Mouse (Mus musculus) embryonic facial prominence, embryonic 14.5 days (tissue): ENCODE measurements at regions not wholly inside any gene's neighbourhood (a gene's known extent, or its start where the extent isn't known, plus 50 kb on each side); places are given as distances from the start of the nearest gene placed in this dataset.

ENCODE experiments used
- ATAC-seq: fragments of 200-750 bp; cut with Nextera tagmentation; 2 replicates; pipeline ENCODE4 v1.8.0; 2017; ENCODE audit warnings: low read depth, moderate number of reproducible peaks, moderate TSS enrichment
- DNase-seq: peaks from one replicate; pipeline ENCODE4 v3.0.0-alpha.2; 2015; ENCODE audit warnings: low spot score
- H3K27ac ChIP-seq: fragments of 300-500 bp; sonication (generic); replicated peaks from 2 replicates; pipeline ENCODE4 v1.5.1; 2014; ENCODE audit warnings: low read depth, mild to moderate bottlenecking, low read length, moderate library complexity
- H3K27me3 ChIP-seq: fragments of 300-500 bp; sonication (generic); replicated peaks from 2 replicates; pipeline ENCODE4 v1.6.1; 2014; ENCODE audit warnings: low read length; ENCODE audit not compliant: control insufficient read depth, insufficient read depth
- H3K36me3 ChIP-seq: fragments of 300-500 bp; sonication (generic); 2 replicates; pipeline ENCODE4 v1.6.1; 2014; ENCODE audit warnings: low read length, mixed read lengths; ENCODE audit not compliant: control insufficient read depth, insufficient read depth
- H3K4me1 ChIP-seq: fragments of 300-500 bp; sonication (generic); 2 replicates; pipeline ENCODE4 v1.6.1; 2014; ENCODE audit warnings: antibody characterized with exemption, low read length; ENCODE audit not compliant: control insufficient read depth, insufficient read depth
- H3K4me2 ChIP-seq: fragments of 300-500 bp; sonication (generic); 2 replicates; pipeline ENCODE4 v1.6.1; 2014; ENCODE audit warnings: low read depth, mild to moderate bottlenecking, low read length, moderate library complexity, mixed read lengths
- H3K4me3 ChIP-seq: fragments of 300-500 bp; sonication (generic); 2 replicates; pipeline ENCODE4 v1.5.1; 2014; ENCODE audit warnings: low read depth, mild to moderate bottlenecking, low read length
- H3K9ac ChIP-seq: fragments of 300-500 bp; sonication (generic); 2 replicates; pipeline ENCODE4 v1.6.1; 2014; ENCODE audit warnings: low read depth, mild to moderate bottlenecking, low read length, moderate library complexity, mixed read lengths
- H3K9me3 ChIP-seq: fragments of 300-500 bp; sonication (generic); 2 replicates; pipeline ENCODE4 v1.6.1; 2016; ENCODE audit warnings: low read length; ENCODE audit not compliant: control insufficient read depth
- WGBS: fragments of 180-500 bp; shearing (Covaris S2); extraction: QIAGEN DNeasy Blood & Tissue Kit; methylation state at CpG from one replicate; pipeline ENCODE4 v1.1.7; 2014; 5-methylcytosine and 5-hydroxymethylcytosine counted together

DNA sequence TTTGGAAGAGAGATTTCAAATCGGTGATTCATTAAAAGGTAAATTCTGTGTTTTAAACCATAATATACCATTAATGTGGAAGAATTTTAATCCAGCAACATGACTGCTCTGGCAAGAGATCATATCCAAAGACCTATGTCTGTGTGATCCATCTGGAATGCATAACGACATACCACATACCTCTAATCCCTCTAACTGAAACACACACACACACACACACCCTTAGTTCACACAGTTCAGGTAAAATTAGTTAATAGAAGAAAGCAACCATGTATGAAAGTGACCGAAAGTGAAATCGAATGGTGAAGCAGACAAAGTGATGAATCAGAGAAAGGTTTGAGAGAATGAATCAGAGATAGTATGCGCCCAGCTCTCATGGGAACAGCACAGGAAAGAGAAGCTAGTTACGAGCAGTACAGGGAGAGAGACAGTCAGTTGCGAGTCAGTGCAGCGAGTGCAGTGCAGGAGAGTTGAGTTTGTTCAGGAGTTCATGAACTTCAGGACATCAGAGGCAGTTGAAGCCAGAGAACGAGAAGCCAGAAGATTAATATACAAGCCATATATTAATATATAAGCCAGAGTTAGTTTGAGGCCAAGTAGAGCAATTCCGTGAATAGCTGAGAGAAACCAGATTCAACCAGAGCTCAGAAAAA lies 213.0 kb upstream of the Celf2 start:
- no peaks in the 10 kb centered on the region for H3K4me1 ChIP-seq
- DNase-seq (no peak), ATAC-seq (no peak)
- WGBS: 79% methylated on average over 10 of the region's 10 CpGs
- H3K9ac ChIP-seq: no peak overlapping the region
- H3K9me3 ChIP-seq: no peaks in the 10 kb centered on the region
- no peak overlapping the region for H3K27ac ChIP-seq
- H3K27me3 ChIP-seq: no peaks in the 10 kb centered on the region
- no peaks in the 10 kb centered on the region for H3K36me3 ChIP-seq
- H3K4me2 ChIP-seq: no peak overlapping the region
- no peak overlapping the region for H3K4me3 ChIP-seq

DNA sequence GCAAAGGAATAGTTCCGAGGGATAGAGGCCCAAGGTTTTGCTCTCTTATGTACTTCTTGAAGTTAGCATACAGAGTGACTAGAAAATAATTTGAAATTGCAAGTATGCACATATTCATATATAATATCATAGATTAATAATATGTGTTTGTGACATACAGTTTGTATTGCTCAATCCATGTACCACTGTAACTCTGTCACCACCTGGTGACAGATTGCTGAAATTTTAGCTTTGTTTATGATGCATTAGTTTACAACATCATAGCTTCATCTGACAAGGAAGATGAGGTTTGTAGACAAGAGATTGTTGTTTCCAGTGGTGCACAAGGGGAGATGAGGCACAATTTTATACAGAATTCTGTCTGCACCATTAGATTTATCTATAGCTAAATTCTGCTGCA lies 201.7 kb upstream of the Celf2 start:
- H3K4me1 ChIP-seq: no peaks in the 10 kb centered on the region
- WGBS: 76% methylated on average over 1 of the region's 1 CpGs
- no peak for ATAC-seq
- H3K36me3 ChIP-seq: no peaks in the 10 kb centered on the region
- no peak overlapping the region for H3K4me3 ChIP-seq
- no peaks in the 10 kb centered on the region for H3K27me3 ChIP-seq
- H3K4me2 ChIP-seq: no peak overlapping the region
- no peaks in the 10 kb centered on the region for H3K9me3 ChIP-seq
- no peak overlapping the region for H3K27ac ChIP-seq
- H3K9ac ChIP-seq: no peak overlapping the region
- no peak for DNase-seq

DNA sequence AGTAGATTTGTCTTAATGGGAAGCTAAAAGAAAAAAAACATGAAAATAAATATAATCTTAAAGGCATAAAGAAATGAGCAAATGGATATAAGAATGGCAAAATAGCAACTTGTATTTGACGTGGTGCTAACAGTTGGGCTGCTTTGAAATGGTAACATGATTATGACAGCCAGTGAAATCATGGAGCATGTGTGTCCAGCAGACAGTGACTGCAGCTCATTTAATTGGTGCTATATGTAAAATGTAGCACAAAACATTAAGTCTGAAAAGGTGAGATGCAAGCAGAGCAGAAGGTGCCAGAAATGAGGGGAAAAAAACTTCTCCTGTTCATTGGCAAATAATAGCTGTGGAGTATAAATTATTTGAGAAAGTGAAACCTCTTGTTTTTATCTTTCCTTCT lies 201.1 kb upstream of the Celf2 start:
- Histone ChIP-seq H3K4me1 (no peaks in the 10 kb centered on the region), H3K27ac (no peak overlapping the region), H3K27me3 (no peaks in the 10 kb centered on the region), H3K4me2 (no peak overlapping the region), H3K9ac (no peak overlapping the region), H3K9me3 (no peaks in the 10 kb centered on the region), H3K36me3 (no peaks in the 10 kb centered on the region), H3K4me3 (no peak overlapping the region)
- DNase-seq: no peak
- ATAC-seq: no peak
- 55% methylated on average over 1 of the region's 1 CpGs for WGBS

GRCm38 (mm10) chr2:7683355-7683754 lies 174.0 kb upstream of the Celf2 start:
- H3K4me3 ChIP-seq: no peak overlapping the region
- ATAC-seq: no peak
- H3K27me3 ChIP-seq: no peaks in the 10 kb centered on the region
- 95% methylated on average over 1 of the region's 1 CpGs for WGBS
- DNase-seq: no peak
- no peak overlapping the region for H3K9ac ChIP-seq
- H3K4me1 ChIP-seq: no peaks in the 10 kb centered on the region
- H3K9me3 ChIP-seq: no peaks in the 10 kb centered on the region
- H3K36me3 ChIP-seq: no peaks in the 10 kb centered on the region
- no peak overlapping the region for H3K27ac ChIP-seq
- H3K4me2 ChIP-seq: no peak overlapping the region

GRCm38 (mm10) chr2:7640892-7641291 lies 131.5 kb upstream of the Celf2 start:
- Histone ChIP-seq H3K27me3 (no peaks in the 10 kb centered on the region), H3K9ac (no peak overlapping the region), H3K4me1 (no peaks in the 10 kb centered on the region), H3K9me3 (no peaks in the 10 kb centered on the region), H3K36me3 (no peaks in the 10 kb centered on the region), H3K4me2 (no peak overlapping the region), H3K4me3 (no peak overlapping the region), H3K27ac (no peak overlapping the region)
- DNase-seq: no peak
- no peak for ATAC-seq
- WGBS: 60% methylated on average over 6 of the region's 6 CpGs

DNA sequence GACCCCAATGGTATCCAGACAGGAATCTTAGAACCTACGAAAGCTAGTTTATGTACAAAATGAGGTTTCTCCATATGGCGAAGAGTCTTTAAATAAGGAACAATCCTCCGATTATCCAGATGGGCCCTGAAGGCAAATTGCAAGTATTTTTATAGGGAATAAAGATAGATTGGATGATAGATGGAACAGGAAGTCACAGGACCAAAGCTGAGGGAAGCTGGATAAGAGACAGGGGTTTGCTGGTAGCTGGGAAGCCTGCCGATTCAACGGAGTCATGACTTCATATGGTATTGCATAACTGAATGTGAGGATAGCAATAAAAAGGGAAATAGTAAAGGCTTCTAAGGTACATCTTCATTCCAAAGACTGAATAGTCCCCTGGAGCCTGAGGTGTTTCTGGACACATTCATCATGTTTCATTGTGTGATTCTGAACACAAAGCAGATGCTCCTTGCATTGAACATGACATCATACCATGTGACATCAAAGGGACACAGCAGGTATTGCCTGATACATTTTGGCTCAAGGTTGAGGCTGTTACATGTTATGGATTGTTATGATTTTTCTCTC lies 113.4 kb upstream of the Celf2 start:
- Histone ChIP-seq H3K27me3 (no peaks in the 10 kb centered on the region), H3K27ac (no peak overlapping the region), H3K36me3 (no peaks in the 10 kb centered on the region), H3K9ac (no peak overlapping the region), H3K4me2 (no peak overlapping the region), H3K4me3 (no peak overlapping the region), H3K9me3 (no peaks in the 10 kb centered on the region), H3K4me1 (no peaks in the 10 kb centered on the region)
- DNase-seq (peak; percentile 4), ATAC-seq (no peak)
- WGBS: 86% methylated on average over 5 of the region's 5 CpGs

GRCm38 (mm10) chr2:7619888-7620664 lies 110.7 kb upstream of the Celf2 start:
- DNase-seq (peak; percentile 72), ATAC-seq (peak; percentile 44; the same call in 1 of the 2 replicates)

GRCm38 (mm10) chr2:7578196-7578595 lies 68.8 kb upstream of the Celf2 start:
- Histone ChIP-seq H3K4me3 (no peak overlapping the region), H3K36me3 (no peaks in the 10 kb centered on the region), H3K4me1 (no peaks in the 10 kb centered on the region), H3K27ac (no peak overlapping the region), H3K9ac (no peak overlapping the region), H3K9me3 (no peaks in the 10 kb centered on the region), H3K4me2 (no peak overlapping the region), H3K27me3 (no peaks in the 10 kb centered on the region)
- WGBS: 87% methylated on average over 2 of the region's 2 CpGs
- DNase-seq: no peak
- no peak for ATAC-seq

More at GRCm38 (mm10) chr2:7619888-7620664, 110.7 kb upstream of the Celf2 start:
- Histone ChIP-seq H3K4me1 (no peaks in the 10 kb centered on the region), H3K4me2 (no peak overlapping the region), H3K27me3 (no peaks in the 10 kb centered on the region), H3K9me3 (no peaks in the 10 kb centered on the region), H3K4me3 (no peak overlapping the region), H3K27ac (no peak overlapping the region), H3K36me3 (no peaks in the 10 kb centered on the region), H3K9ac (no peak overlapping the region)
- WGBS: 63% methylated on average over 9 of the region's 9 CpGs
